Mouse (Mus musculus): ENCODE measurements at regions not wholly inside any gene's neighbourhood (a gene's known extent, or its start where the extent isn't known, plus 50 kb on each side); places are given as distances from the start of the nearest gene placed in this dataset.

- TF ChIP-seq POLR2A (IDR thresholded peaks at IDR 0.05; ENCODE audit: control insufficient read depth in 1 of 2, insufficient read depth in 1 of 2, low read depth in 1 of 2, low read length in 2 of 2, poor library complexity in 1 of 2) (no peak), POLR2AphosphoS5 (IDR thresholded peaks at IDR 0.05; ENCODE audit: borderline replicate concordance, low read depth, low read length) (no peak), CTCF (IDR thresholded peaks at IDR 0.05 in 2 of 3, conservative IDR thresholded peaks at IDR 0.05 in 1 of 3; ENCODE audit: control insufficient read depth in 1 of 3, insufficient read depth in 1 of 3, low read depth in 2 of 3, low read length in 3 of 3, poor library complexity in 1 of 3, severe bottlenecking in 1 of 3) (no peak), SIN3A (IDR thresholded peaks at IDR 0.05; ENCODE audit: low read length) (no peak; the same call in 1 of the 2 replicates), KAT2A (conservative IDR thresholded peaks at IDR 0.05; ENCODE audit: low read depth, low read length) (no peak), ZKSCAN1 (IDR thresholded peaks at IDR 0.05; ENCODE audit: low read depth, low read length) (no peak)
These were observed 201.9 kb downstream of the Enc1 start for GRCm38 (mm10) chr13:97442806-97443205.

All from MEL (cell line).